Mouse (Mus musculus): ENCODE measurements around the gene Rnaseh2a.

GRCm38 (mm10) chr8:84963952-84964351, 5.6 kb downstream of the Rnaseh2a start:
- TF ChIP-seq CTCF (IDR thresholded peaks at IDR 0.05; ENCODE audit: low read depth), result no peak
- no peak for TF ChIP-seq EP300 (IDR thresholded peaks at IDR 0.05; ENCODE audit: low read depth)

Data from heart, postnatal 0 days (tissue).